Mouse (Mus musculus) small intestine, adult 2 months (tissue): Measurements from ENCODE around the gene E2f6.

Experiments
- CTCF ChIP-seq: fragments of 200-500 bp; IDR thresholded peaks from 2 replicates; pipeline ENCODE4 v1.5.1; 2012; ENCODE audit warnings: low read depth, mild to moderate bottlenecking, control low read depth, inconsistent platforms, low read length, moderate library complexity, mixed read lengths; ENCODE audit not compliant: insufficient replicate concordance, insufficient read length; ENCODE audit errors: extremely low read depth
- POLR2A ChIP-seq: fragments of 200-500 bp; IDR thresholded peaks from 2 replicates; pipeline ENCODE4 v1.6.1; 2012; ENCODE audit warnings: low read depth, mild to moderate bottlenecking, control low read depth, inconsistent platforms, low read length, moderate library complexity

DNA sequence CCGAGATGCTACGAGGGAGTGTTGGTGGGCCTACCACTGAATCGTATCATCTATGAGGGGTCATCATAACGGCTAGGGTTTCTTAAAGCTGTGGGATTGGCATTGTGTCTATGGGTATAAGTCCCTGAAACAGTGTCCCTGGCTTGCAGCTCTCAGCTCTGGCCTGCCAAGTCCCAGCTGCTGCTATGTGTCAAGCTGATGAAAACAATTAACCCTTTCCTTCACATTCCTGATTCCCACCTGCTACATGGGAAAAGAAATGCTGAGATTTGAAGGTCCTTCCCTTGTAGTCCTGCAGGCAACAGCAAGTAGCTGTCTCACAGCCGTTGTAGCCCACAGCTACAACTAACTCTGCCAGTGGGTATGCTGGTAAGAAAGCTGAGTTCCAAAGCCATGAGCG lies 75.6 kb downstream of the E2f6 start:
- no peak for TF ChIP-seq CTCF
- no peak for TF ChIP-seq POLR2A
